Mouse (Mus musculus): ENCODE data around the gene Stim2. TPM values are rescaled to one million over a fixed set of nuclear protein-coding genes. Genes with fewer than 3 reads are reported as not detected.

The Stim2 gene
- polyA plus RNA-seq, 1 experiment, result 23.6 TPM

DNA sequence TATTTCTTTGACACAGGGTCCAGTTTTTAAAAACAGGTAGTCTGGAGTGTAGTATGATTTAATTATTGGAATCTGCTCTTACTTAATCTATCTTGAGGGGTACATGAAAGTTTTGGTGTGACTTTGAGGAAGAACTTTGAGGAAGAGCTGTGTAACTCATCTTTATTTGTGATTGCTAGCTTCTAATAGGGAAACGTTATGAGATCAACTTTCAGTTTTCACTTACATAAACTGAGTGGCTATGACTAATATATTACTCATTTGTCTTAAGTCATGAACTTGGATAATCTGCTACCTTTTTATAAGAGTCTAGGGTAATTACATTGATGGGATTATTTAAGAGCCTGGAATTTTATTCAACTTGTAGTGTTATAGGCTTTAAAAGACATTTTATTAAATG lies 15.0 kb downstream of the Stim2 start:
- H3K36me3 ChIP-seq (ENCODE audit: control insufficient read depth, insufficient read depth), result no peaks in the 10 kb centered on the region
- H3K27me3 ChIP-seq (ENCODE audit: control insufficient read depth, insufficient read depth, insufficient read length), result no peaks in the 10 kb centered on the region
- H3K4me3 ChIP-seq, result no peak overlapping the region
- TF ChIP-seq REST (IDR thresholded peaks at IDR 0.05; ENCODE audit: insufficient read depth, insufficient read length) (no peak), TCF3 (IDR thresholded peaks at IDR 0.05; ENCODE audit: insufficient read length, low read depth) (no peak), POLR2A (IDR thresholded peaks at IDR 0.05; ENCODE audit: insufficient read length, low read depth) (no peak), MYOG (IDR thresholded peaks at IDR 0.05; ENCODE audit: control insufficient read depth in 1 of 3, insufficient read depth in 1 of 3, insufficient read length in 2 of 3, low read depth in 2 of 3) (no peak), E2F4 (IDR thresholded peaks at IDR 0.05; ENCODE audit: insufficient read depth) (no peak), MAX (IDR thresholded peaks at IDR 0.05; ENCODE audit: low read depth) (no peak), MYOD1 (IDR thresholded peaks at IDR 0.05; ENCODE audit: control insufficient read depth in 1 of 3, insufficient read length in 2 of 3, low read depth in 2 of 3) (no peak), SRF (IDR thresholded peaks at IDR 0.05; ENCODE audit: control insufficient read depth, insufficient read length, low read depth) (no peak), USF1 (IDR thresholded peaks at IDR 0.05; ENCODE audit: low read depth) (no peak), TCF12 (IDR thresholded peaks at IDR 0.05; ENCODE audit: insufficient read depth, poor library complexity, severe bottlenecking) (no peak), POLR2AphosphoS2 (IDR thresholded peaks at IDR 0.05; ENCODE audit: insufficient read length, low read depth) (no peak), CEBPB (IDR thresholded peaks at IDR 0.05; ENCODE audit: insufficient read depth, poor library complexity, severe bottlenecking) (no peak)
- no peak overlapping the region for H3ac ChIP-seq (ENCODE audit: control insufficient read depth, insufficient read length)
- H3K79me2 ChIP-seq (ENCODE audit: control insufficient read depth, insufficient read depth), result peaks cover 100% of the 10 kb centered on the region
- H3K4me2 ChIP-seq (ENCODE audit: low read depth), result peak overlapping the region; percentile 50

DNA sequence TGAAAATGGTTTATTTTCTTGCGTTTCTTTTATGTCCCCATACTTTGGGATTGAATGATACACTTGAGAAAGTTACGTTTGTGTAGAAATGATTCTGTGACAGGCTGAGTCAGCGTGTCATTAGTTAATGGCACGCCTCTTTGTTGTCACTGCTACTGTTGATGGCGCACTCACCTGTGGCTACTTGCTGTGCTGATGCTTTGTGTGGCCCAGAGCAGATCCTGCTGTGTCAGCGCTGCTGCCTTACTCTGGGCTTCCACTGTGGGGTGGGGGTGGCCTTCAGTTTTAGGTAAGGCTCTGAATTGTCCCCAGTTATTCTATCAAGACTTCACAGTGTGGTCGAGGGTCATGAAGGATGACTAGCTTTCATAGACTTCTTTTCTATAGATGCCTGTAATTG lies 18.8 kb downstream of the Stim2 start:
- H3K27me3 ChIP-seq (ENCODE audit: control insufficient read depth, insufficient read depth, insufficient read length), result no peaks in the 10 kb centered on the region
- TF ChIP-seq USF1 (IDR thresholded peaks at IDR 0.05; ENCODE audit: low read depth) (no peak), TCF3 (IDR thresholded peaks at IDR 0.05; ENCODE audit: insufficient read length, low read depth) (no peak), SRF (IDR thresholded peaks at IDR 0.05; ENCODE audit: control insufficient read depth, insufficient read length, low read depth) (no peak), REST (IDR thresholded peaks at IDR 0.05; ENCODE audit: insufficient read depth, insufficient read length) (no peak), POLR2A (IDR thresholded peaks at IDR 0.05; ENCODE audit: insufficient read length, low read depth) (no peak), MAX (IDR thresholded peaks at IDR 0.05; ENCODE audit: low read depth) (no peak), TCF12 (IDR thresholded peaks at IDR 0.05; ENCODE audit: insufficient read depth, poor library complexity, severe bottlenecking) (no peak), POLR2AphosphoS2 (IDR thresholded peaks at IDR 0.05; ENCODE audit: insufficient read length, low read depth) (no peak), MYOD1 (IDR thresholded peaks at IDR 0.05; ENCODE audit: control insufficient read depth in 1 of 3, insufficient read length in 2 of 3, low read depth in 2 of 3) (no peak), E2F4 (IDR thresholded peaks at IDR 0.05; ENCODE audit: insufficient read depth) (no peak), MYOG (IDR thresholded peaks at IDR 0.05; ENCODE audit: control insufficient read depth in 1 of 3, insufficient read depth in 1 of 3, insufficient read length in 2 of 3, low read depth in 2 of 3) (no peak), CEBPB (IDR thresholded peaks at IDR 0.05; ENCODE audit: insufficient read depth, poor library complexity, severe bottlenecking) (no peak)
- no peak overlapping the region for H3K4me2 ChIP-seq (ENCODE audit: low read depth)
- H3K79me2 ChIP-seq (ENCODE audit: control insufficient read depth, insufficient read depth), result peaks cover 98% of the 10 kb centered on the region
- H3ac ChIP-seq (ENCODE audit: control insufficient read depth, insufficient read length), result no peak overlapping the region
- H3K4me3 ChIP-seq, result no peak overlapping the region
- H3K36me3 ChIP-seq (ENCODE audit: control insufficient read depth, insufficient read depth), result no peaks in the 10 kb centered on the region

DNA sequence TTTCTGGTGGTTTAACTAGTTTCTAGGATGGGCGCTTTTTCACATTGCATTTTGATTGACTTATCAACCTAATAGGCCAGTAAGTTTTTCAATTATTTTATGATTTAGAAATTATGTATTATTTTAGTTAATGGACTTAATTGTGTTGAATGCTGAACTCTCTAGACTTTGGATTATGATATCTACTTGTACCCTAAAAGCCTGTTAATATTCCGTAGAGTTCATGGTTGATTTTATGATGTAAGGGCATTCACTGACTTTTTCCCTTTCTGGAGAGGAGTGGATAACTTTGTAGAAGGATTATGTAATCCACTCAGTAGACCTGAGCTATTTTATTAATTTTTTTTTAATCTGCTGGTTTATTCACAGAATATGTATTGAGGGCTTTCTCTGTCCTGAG lies 20.6 kb downstream of the Stim2 start:
- H3K79me2 ChIP-seq (ENCODE audit: control insufficient read depth, insufficient read depth), result peaks cover 98% of the 10 kb centered on the region
- no peak for TF ChIP-seq MYOG (IDR thresholded peaks at IDR 0.05; ENCODE audit: control insufficient read depth in 1 of 3, insufficient read depth in 1 of 3, insufficient read length in 2 of 3, low read depth in 2 of 3)
- TF ChIP-seq CEBPB (IDR thresholded peaks at IDR 0.05; ENCODE audit: insufficient read depth, poor library complexity, severe bottlenecking), result no peak
- no peak for TF ChIP-seq USF1 (IDR thresholded peaks at IDR 0.05; ENCODE audit: low read depth)
- no peak for TF ChIP-seq POLR2AphosphoS2 (IDR thresholded peaks at IDR 0.05; ENCODE audit: insufficient read length, low read depth)
- no peak for TF ChIP-seq REST (IDR thresholded peaks at IDR 0.05; ENCODE audit: insufficient read depth, insufficient read length)
- no peak for TF ChIP-seq E2F4 (IDR thresholded peaks at IDR 0.05; ENCODE audit: insufficient read depth)
- TF ChIP-seq SRF (IDR thresholded peaks at IDR 0.05; ENCODE audit: control insufficient read depth, insufficient read length, low read depth), result no peak
- TF ChIP-seq MYOD1 (IDR thresholded peaks at IDR 0.05; ENCODE audit: control insufficient read depth in 1 of 3, insufficient read length in 2 of 3, low read depth in 2 of 3), result no peak
- no peak for TF ChIP-seq POLR2A (IDR thresholded peaks at IDR 0.05; ENCODE audit: insufficient read length, low read depth)
- no peak for TF ChIP-seq TCF12 (IDR thresholded peaks at IDR 0.05; ENCODE audit: insufficient read depth, poor library complexity, severe bottlenecking)
- no peak for TF ChIP-seq TCF3 (IDR thresholded peaks at IDR 0.05; ENCODE audit: insufficient read length, low read depth)
- TF ChIP-seq MAX (IDR thresholded peaks at IDR 0.05; ENCODE audit: low read depth), result no peak
- H3K4me2 ChIP-seq (ENCODE audit: low read depth), result no peak overlapping the region
- no peak overlapping the region for H3K4me3 ChIP-seq
- H3K27me3 ChIP-seq (ENCODE audit: control insufficient read depth, insufficient read depth, insufficient read length), result no peaks in the 10 kb centered on the region
- no peak overlapping the region for H3ac ChIP-seq (ENCODE audit: control insufficient read depth, insufficient read length)
- no peaks in the 10 kb centered on the region for H3K36me3 ChIP-seq (ENCODE audit: control insufficient read depth, insufficient read depth)

DNA sequence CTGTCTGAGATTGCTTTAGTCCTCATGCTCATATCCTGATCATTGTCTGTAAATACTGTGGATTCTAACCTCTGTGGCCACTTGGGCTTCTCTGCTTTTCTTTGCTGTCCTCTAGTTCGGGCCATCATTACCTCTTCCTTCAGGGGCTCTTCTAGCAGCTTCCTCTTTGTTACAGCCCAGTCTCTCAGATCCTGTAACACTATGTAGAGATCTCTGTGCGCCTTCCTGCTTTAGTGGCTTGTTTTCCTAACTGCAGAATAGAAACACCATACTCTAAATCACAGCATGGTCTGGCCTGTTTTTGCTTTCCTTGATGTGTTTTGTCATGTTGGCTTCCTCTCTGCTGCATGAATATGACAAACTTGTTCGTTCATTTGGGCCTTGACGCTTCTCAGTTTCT lies 21.2 kb downstream of the Stim2 start:
- Histone ChIP-seq H3ac (ENCODE audit: control insufficient read depth, insufficient read length) (no peak overlapping the region), H3K4me2 (ENCODE audit: low read depth) (no peak overlapping the region), H3K79me2 (ENCODE audit: control insufficient read depth, insufficient read depth) (peaks cover 98% of the 10 kb centered on the region), H3K4me3 (no peak overlapping the region), H3K36me3 (ENCODE audit: control insufficient read depth, insufficient read depth) (no peaks in the 10 kb centered on the region), H3K27me3 (ENCODE audit: control insufficient read depth, insufficient read depth, insufficient read length) (no peaks in the 10 kb centered on the region)
- TF ChIP-seq POLR2A (IDR thresholded peaks at IDR 0.05; ENCODE audit: insufficient read length, low read depth), result no peak
- no peak for TF ChIP-seq E2F4 (IDR thresholded peaks at IDR 0.05; ENCODE audit: insufficient read depth)

DNA sequence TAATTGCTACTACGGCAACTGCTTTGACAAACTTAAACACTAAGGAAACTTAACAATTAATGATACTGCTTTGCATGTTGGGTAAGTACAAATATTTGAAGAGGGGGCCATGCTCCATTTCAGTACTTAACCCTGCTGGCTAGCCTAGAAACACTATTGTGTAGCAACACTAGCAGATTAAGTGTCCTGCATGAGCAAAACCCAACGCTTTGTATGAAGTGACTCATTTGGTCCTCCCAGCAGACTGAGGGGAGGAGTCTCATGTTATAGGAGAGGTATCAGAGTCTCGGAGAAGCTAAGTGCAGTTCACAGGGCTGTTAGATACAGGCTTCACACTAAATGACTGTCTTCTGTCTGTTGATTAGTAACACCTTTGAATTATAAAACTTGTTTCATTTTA lies 26.3 kb downstream of the Stim2 start:
- H3K36me3 ChIP-seq (ENCODE audit: control insufficient read depth, insufficient read depth), result peaks cover 4% of the 10 kb centered on the region
- H3K27me3 ChIP-seq (ENCODE audit: control insufficient read depth, insufficient read depth, insufficient read length), result no peaks in the 10 kb centered on the region
- no peak overlapping the region for H3ac ChIP-seq (ENCODE audit: control insufficient read depth, insufficient read length)
- TF ChIP-seq CEBPB (IDR thresholded peaks at IDR 0.05; ENCODE audit: insufficient read depth, poor library complexity, severe bottlenecking), result no peak
- no peak for TF ChIP-seq MYOD1 (IDR thresholded peaks at IDR 0.05; ENCODE audit: control insufficient read depth in 1 of 3, insufficient read length in 2 of 3, low read depth in 2 of 3)
- TF ChIP-seq REST (IDR thresholded peaks at IDR 0.05; ENCODE audit: insufficient read depth, insufficient read length), result no peak
- TF ChIP-seq SRF (IDR thresholded peaks at IDR 0.05; ENCODE audit: control insufficient read depth, insufficient read length, low read depth), result no peak
- TF ChIP-seq POLR2A (IDR thresholded peaks at IDR 0.05; ENCODE audit: insufficient read length, low read depth), result no peak
- no peak for TF ChIP-seq MYOG (IDR thresholded peaks at IDR 0.05; ENCODE audit: control insufficient read depth in 1 of 3, insufficient read depth in 1 of 3, insufficient read length in 2 of 3, low read depth in 2 of 3)
- TF ChIP-seq USF1 (IDR thresholded peaks at IDR 0.05; ENCODE audit: low read depth), result no peak
- TF ChIP-seq TCF12 (IDR thresholded peaks at IDR 0.05; ENCODE audit: insufficient read depth, poor library complexity, severe bottlenecking), result no peak
- TF ChIP-seq E2F4 (IDR thresholded peaks at IDR 0.05; ENCODE audit: insufficient read depth), result no peak
- TF ChIP-seq MAX (IDR thresholded peaks at IDR 0.05; ENCODE audit: low read depth), result no peak
- TF ChIP-seq POLR2AphosphoS2 (IDR thresholded peaks at IDR 0.05; ENCODE audit: insufficient read length, low read depth), result no peak
- no peak for TF ChIP-seq TCF3 (IDR thresholded peaks at IDR 0.05; ENCODE audit: insufficient read length, low read depth)
- H3K79me2 ChIP-seq (ENCODE audit: control insufficient read depth, insufficient read depth), result peaks cover 98% of the 10 kb centered on the region
- H3K4me3 ChIP-seq, result no peak overlapping the region
- H3K4me2 ChIP-seq (ENCODE audit: low read depth), result no peak overlapping the region

Measured in myocyte (in vitro differentiated cells).